Comparison of ENCODE assay signal across 16 mouse cellular contexts in genomic region chr2:110508162-110508748, GRCm38 (mm10).
"Had no signal": no experiment of that assay in that cellular context is flagged by ENCODE, and none has a peak within 500 bp of the region (broad histone marks: within the 10 kb centered on the region; RNA-seq: fewer than 3 reads in every experiment).

No protein-coding gene starts in this region.

- H3K36me3 ChIP-seq: neural tube, embryonic 12.5 days; neural tube, embryonic 13.5 days; neural tube, embryonic 15.5 days; stomach, embryonic 15.5 days had no signal

- H3K4me2 ChIP-seq: neural tube, embryonic 12.5 days; neural tube, embryonic 13.5 days; neural tube, embryonic 15.5 days; stomach, embryonic 15.5 days had no signal

- H3K9ac ChIP-seq: neural tube, embryonic 12.5 days; neural tube, embryonic 13.5 days; neural tube, embryonic 15.5 days; stomach, embryonic 15.5 days had no signal

- H3K27ac ChIP-seq: neural tube, embryonic 12.5 days; neural tube, embryonic 13.5 days; neural tube, embryonic 15.5 days had no signal

- H3K4me1 ChIP-seq: neural tube, embryonic 12.5 days; neural tube, embryonic 13.5 days; neural tube, embryonic 15.5 days; stomach, embryonic 15.5 days had no signal

- H3K4me3 ChIP-seq: neural tube, embryonic 12.5 days; neural tube, embryonic 13.5 days; neural tube, embryonic 15.5 days; stomach, embryonic 15.5 days had no signal

- DNase-seq: retina, postnatal 1 day; right cerebral cortex, adult 18-20 months; right cerebral cortex, postnatal 14 days; right cerebral cortex, postnatal 25 days; right cerebral cortex, postnatal 4 days; spleen, adult 18-20 months; thymus, adult 18-20 months; thymus, adult 2 months; thymus, postnatal 14 days; thymus, postnatal 25 days; thymus, postnatal 36 days; thymus, postnatal 4 days had no signal

- H3K27me3 ChIP-seq: neural tube, embryonic 12.5 days; neural tube, embryonic 13.5 days; neural tube, embryonic 15.5 days; stomach, embryonic 15.5 days had no signal

- H3K9me3 ChIP-seq: neural tube, embryonic 12.5 days; neural tube, embryonic 13.5 days; neural tube, embryonic 15.5 days; stomach, embryonic 15.5 days had no signal
